Mouse (Mus musculus): ENCODE measurements at regions not wholly inside any gene's neighbourhood (a gene's known extent, or its start where the extent isn't known, plus 50 kb on each side); places are given as distances from the start of the nearest gene placed in this dataset.
A peak's percentile ranks its signal among the peaks of the same experiment; 100 is the strongest.

DNA sequence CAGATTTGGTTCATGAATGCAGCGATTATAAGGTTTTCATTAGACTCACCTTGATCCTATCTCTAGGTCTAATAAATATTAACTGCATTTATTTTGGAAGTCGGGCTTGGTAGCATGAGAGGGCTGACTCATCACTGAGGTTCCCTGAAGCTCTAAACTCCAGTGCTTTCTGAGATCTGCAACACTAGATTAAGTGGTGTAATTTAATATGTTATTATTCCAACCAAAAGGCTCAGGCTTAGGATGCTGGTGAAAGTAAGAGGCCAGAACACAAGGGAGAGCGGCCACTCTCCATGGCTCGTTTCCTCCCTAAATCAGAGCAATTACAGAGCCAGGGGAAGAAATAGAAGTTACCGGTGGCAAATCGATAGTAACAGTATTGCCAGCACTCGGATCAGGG, 159.4 kb upstream of the Map3k1 start:
- Histone ChIP-seq H3K9me3 (replicated peaks; ENCODE audit: control insufficient read depth, low read length) (no peaks in the 10 kb centered on the region), H3K4me1 (ENCODE audit: control insufficient read depth, insufficient read depth, low read length) (no peaks in the 10 kb centered on the region), H3K27ac (ENCODE audit: low read depth, low read length) (no peak overlapping the region), H3K27me3 (replicated peaks; ENCODE audit: control insufficient read depth, insufficient read depth, low read length) (no peaks in the 10 kb centered on the region), H3K4me3 (ENCODE audit: low read depth, low read length) (no peak overlapping the region), H3K9ac (ENCODE audit: low read length) (no peak overlapping the region), H3K36me3 (ENCODE audit: control insufficient read depth, insufficient read depth, low read length) (no peaks in the 10 kb centered on the region), H3K4me2 (ENCODE audit: low read length) (no peak overlapping the region)
- DNase-seq (ENCODE audit: low spot score): no peak
- WGBS: 89% methylated on average over 7 of the region's 7 CpGs
- no peak for ATAC-seq

DNA sequence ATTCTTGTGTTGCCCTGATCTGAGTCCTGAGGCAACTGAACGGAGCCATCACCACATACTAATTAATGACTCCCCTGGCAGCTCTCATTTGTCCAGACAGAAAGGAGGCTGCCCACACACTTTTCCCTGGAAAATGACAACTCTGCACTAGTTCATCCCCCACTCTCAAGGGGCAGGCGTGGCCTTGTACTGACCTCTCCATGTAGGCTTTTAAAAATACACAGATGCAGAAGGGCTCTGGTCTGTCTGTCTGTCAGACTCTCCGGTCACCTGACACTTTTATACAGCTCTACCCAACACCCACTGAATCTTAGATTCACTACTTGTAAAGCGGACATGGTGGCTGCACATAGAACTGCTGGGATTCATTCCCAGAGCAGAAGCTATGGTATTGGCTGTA, 165.5 kb upstream of the Map3k1 start:
- Histone ChIP-seq H3K9me3 (replicated peaks; ENCODE audit: control insufficient read depth, low read length) (no peaks in the 10 kb centered on the region), H3K4me3 (ENCODE audit: low read depth, low read length) (no peak overlapping the region), H3K4me1 (ENCODE audit: control insufficient read depth, insufficient read depth, low read length) (peaks cover 4% of the 10 kb centered on the region), H3K27ac (ENCODE audit: low read depth, low read length) (no peak overlapping the region), H3K36me3 (ENCODE audit: control insufficient read depth, insufficient read depth, low read length) (no peaks in the 10 kb centered on the region), H3K4me2 (ENCODE audit: low read length) (no peak overlapping the region), H3K27me3 (replicated peaks; ENCODE audit: control insufficient read depth, insufficient read depth, low read length) (no peaks in the 10 kb centered on the region), H3K9ac (ENCODE audit: low read length) (no peak overlapping the region)
- DNase-seq (ENCODE audit: low spot score) (no peak), ATAC-seq (no peak)
- 76% methylated on average over 4 of the region's 4 CpGs for WGBS

DNA sequence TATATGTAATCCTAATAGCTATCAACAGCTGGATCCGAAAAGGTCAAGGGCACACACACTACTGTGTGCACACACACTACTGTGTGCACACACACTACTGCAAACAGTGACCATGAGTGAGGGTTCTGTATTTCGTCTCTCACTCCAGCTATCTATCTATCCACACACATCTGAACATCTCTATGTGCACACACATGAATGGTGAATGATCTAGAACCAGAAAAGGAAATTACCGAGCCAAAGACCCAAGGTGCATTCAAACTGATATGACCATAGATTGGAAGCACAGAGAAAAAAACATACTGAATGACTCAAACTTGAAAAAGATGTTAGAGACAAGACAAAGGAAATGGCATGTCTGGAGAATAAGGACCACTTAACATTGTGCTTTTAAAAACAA, 166.8 kb upstream of the Map3k1 start:
- Histone ChIP-seq H3K4me1 (ENCODE audit: control insufficient read depth, insufficient read depth, low read length) (peaks cover 16% of the 10 kb centered on the region), H3K27me3 (replicated peaks; ENCODE audit: control insufficient read depth, insufficient read depth, low read length) (no peaks in the 10 kb centered on the region), H3K4me2 (ENCODE audit: low read length) (no peak overlapping the region), H3K4me3 (ENCODE audit: low read depth, low read length) (no peak overlapping the region), H3K36me3 (ENCODE audit: control insufficient read depth, insufficient read depth, low read length) (no peaks in the 10 kb centered on the region), H3K9me3 (replicated peaks; ENCODE audit: control insufficient read depth, low read length) (no peaks in the 10 kb centered on the region), H3K27ac (ENCODE audit: low read depth, low read length) (no peak overlapping the region), H3K9ac (ENCODE audit: low read length) (no peak overlapping the region)
- no peak for ATAC-seq
- no peak for DNase-seq (ENCODE audit: low spot score)
- WGBS: 89% methylated on average over 3 of the region's 3 CpGs

DNA sequence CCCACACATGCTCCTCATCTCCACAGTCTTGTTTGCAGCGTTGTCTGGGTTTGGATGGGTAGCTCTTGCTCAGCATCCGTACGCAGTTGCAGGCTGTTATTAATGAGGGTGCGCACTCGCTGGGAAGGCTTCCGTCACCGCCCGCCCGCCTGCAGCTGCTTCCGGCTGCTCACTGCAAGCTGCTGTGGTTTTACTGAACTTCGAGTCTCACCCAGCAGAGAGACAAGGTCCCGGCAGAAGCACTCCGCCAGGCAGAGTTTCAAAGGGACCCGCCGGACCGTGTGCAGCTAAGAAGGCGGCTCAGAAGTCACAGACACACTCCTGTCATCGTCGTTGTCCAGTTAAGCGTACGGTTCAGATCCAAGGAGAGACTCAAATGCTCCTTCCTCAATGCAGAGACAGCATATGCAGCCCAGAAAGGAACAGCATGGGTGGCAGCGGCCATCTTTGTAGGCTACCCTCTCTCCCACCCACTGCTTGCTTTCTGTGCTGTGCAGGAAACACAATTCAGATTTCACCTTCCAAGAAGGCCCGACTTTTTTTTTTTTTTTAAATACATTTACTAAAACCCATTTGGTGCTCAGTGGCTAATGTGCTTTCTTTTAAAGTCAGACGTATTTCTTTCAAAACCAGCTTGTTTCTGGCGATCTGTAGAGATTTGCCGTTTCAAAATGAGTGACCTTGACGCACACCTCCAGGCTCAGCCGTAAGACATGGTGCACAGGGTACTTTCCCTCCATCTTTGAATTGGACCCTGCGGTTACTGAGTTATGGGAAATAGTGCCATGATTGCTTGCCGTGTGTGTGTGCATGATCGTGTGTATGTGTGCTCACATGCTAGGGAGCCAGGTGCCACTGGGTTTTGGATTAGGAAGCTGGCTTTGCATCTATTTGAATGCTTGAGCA, 169.2 kb upstream of the Map3k1 start:
- 85% methylated on average over 31 of the region's 31 CpGs for WGBS
- Histone ChIP-seq H3K9me3 (replicated peaks; ENCODE audit: control insufficient read depth, low read length) (no peaks in the 10 kb centered on the region), H3K27me3 (replicated peaks; ENCODE audit: control insufficient read depth, insufficient read depth, low read length) (no peaks in the 10 kb centered on the region), H3K9ac (ENCODE audit: low read length) (no peak overlapping the region), H3K4me3 (ENCODE audit: low read depth, low read length) (no peak overlapping the region), H3K36me3 (ENCODE audit: control insufficient read depth, insufficient read depth, low read length) (no peaks in the 10 kb centered on the region), H3K27ac (ENCODE audit: low read depth, low read length) (no peak overlapping the region), H3K4me2 (ENCODE audit: low read length) (no peak overlapping the region), H3K4me1 (ENCODE audit: control insufficient read depth, insufficient read depth, low read length) (peaks cover 16% of the 10 kb centered on the region)
- no peak for ATAC-seq
- no peak for DNase-seq (ENCODE audit: low spot score)

DNA sequence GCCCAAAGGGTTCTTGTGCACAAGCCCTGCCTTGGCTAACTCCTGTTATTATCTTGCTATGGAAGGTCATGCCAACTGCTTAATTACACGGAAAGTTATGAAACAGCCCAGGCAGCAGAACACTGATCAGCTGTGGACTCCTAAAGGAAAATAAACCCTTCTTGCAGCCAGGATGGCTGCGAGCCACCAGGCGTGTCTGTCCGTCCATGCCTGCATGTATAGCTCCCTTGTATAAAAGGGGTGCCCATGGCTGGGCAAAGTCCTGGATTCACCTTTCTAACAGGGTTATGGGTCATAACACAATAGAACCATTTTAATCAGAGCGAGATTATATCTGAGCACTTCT, 169.9 kb upstream of the Map3k1 start:
- Histone ChIP-seq H3K27me3 (replicated peaks; ENCODE audit: control insufficient read depth, insufficient read depth, low read length) (no peaks in the 10 kb centered on the region), H3K9me3 (replicated peaks; ENCODE audit: control insufficient read depth, low read length) (no peaks in the 10 kb centered on the region), H3K27ac (ENCODE audit: low read depth, low read length) (no peak overlapping the region), H3K36me3 (ENCODE audit: control insufficient read depth, insufficient read depth, low read length) (no peaks in the 10 kb centered on the region), H3K9ac (ENCODE audit: low read length) (no peak overlapping the region), H3K4me2 (ENCODE audit: low read length) (no peak overlapping the region), H3K4me3 (ENCODE audit: low read depth, low read length) (no peak overlapping the region), H3K4me1 (ENCODE audit: control insufficient read depth, insufficient read depth, low read length) (peaks cover 16% of the 10 kb centered on the region)
- WGBS: 53% methylated on average over 5 of the region's 5 CpGs
- peak; percentile 41; the same call in 1 of the 2 replicates for ATAC-seq
- peak; percentile 55 for DNase-seq (ENCODE audit: low spot score)

DNA sequence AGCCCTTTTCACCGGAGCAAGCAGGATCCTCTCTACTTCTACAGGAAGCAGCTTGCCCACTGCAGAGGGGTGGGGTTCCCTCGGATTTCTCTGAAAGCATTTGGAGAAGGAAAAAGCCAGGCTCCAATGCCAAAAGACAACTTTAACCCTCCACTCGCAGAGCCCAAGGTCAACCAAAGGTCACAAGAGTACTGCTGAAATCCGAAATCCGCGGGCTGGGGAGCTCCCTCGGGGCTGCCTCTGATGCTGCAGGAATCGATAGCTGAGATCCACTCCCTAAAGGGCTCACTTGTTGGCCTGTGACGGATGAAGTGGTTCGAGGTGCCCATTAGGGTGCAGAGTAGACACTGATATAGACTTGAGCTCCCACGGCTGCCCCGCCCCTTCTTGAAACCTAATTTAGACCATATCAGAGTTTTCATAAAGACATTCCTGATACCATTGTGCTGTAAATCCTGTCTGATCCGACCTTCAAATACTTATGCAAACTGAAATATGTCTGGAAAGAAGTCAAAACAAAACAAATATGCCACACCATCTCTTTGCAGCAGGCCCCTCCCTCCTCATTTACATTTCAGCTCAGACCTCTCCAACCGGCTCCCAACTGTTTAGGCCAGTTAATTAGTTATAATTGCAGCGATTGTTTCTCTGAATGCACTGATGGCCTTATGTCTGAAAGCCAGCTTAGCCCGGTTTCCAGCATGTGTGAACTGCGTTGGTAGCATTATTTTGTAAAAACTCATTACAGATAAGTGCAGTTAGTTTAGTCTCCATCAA, 170.8 kb upstream of the Map3k1 start:
- peak; percentile 72 for ATAC-seq
- Histone ChIP-seq H3K36me3 (ENCODE audit: control insufficient read depth, insufficient read depth, low read length) (no peaks in the 10 kb centered on the region), H3K27me3 (replicated peaks; ENCODE audit: control insufficient read depth, insufficient read depth, low read length) (no peaks in the 10 kb centered on the region), H3K4me2 (ENCODE audit: low read length) (peak overlapping the region; percentile 29; the same call in 1 of the 2 replicates), H3K9ac (ENCODE audit: low read length) (no peak overlapping the region; the same call in 1 of the 2 replicates), H3K9me3 (replicated peaks; ENCODE audit: control insufficient read depth, low read length) (no peaks in the 10 kb centered on the region), H3K4me1 (ENCODE audit: control insufficient read depth, insufficient read depth, low read length) (peaks cover 16% of the 10 kb centered on the region), H3K27ac (ENCODE audit: low read depth, low read length) (no peak overlapping the region), H3K4me3 (ENCODE audit: low read depth, low read length) (no peak overlapping the region)
- DNase-seq (ENCODE audit: low spot score): peak; percentile 76
- WGBS: 14% methylated on average over 17 of the region's 17 CpGs

DNA sequence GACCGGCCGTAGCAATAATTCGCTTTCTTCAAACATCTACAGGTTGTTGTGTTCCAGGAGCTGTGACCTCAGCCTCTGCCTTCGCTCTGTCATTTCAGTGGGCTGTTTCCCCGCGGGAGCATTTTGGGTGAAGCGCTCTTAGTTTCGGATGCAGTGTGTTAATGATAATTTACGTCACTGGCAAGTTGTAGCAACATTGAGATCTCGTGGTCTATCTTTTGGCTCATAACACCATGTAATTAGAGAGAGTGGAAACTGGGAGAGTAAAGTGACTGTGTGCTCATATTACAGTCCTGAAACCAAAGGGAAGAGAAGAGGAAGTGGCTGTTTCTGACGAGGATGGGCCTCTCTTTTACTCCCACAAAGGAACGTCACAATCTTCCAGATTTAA, 171.4 kb upstream of the Map3k1 start:
- Histone ChIP-seq H3K4me3 (ENCODE audit: low read depth, low read length) (no peak overlapping the region), H3K4me2 (ENCODE audit: low read length) (peak overlapping the region; percentile 29; the same call in 1 of the 2 replicates), H3K4me1 (ENCODE audit: control insufficient read depth, insufficient read depth, low read length) (peaks cover 16% of the 10 kb centered on the region), H3K9ac (ENCODE audit: low read length) (no peak overlapping the region), H3K27ac (ENCODE audit: low read depth, low read length) (no peak overlapping the region), H3K9me3 (replicated peaks; ENCODE audit: control insufficient read depth, low read length) (no peaks in the 10 kb centered on the region), H3K36me3 (ENCODE audit: control insufficient read depth, insufficient read depth, low read length) (no peaks in the 10 kb centered on the region), H3K27me3 (replicated peaks; ENCODE audit: control insufficient read depth, insufficient read depth, low read length) (no peaks in the 10 kb centered on the region)
- WGBS: 23% methylated on average over 12 of the region's 12 CpGs
- ATAC-seq: peak; percentile 40
- DNase-seq (ENCODE audit: low spot score): peak; percentile 48

DNA sequence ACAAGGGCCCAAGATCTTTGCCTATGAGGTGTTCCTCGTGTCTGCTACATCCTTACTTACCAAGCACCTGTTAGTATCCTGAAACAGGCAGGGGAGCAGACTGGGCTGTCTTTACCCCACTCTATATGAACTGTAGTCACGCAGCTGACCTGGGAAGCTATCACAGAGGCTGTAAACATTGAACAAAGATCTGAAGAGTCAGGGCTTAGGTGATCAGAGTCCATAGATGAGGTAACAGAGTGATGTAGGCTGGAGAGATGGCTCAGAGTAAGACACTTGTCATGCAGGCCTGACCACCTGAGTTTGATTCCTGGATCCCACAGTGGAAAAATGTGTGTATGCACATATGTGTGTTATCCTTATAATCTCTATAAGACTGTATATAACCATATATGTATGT, 172.3 kb upstream of the Map3k1 start:
- H3K9me3 ChIP-seq (replicated peaks; ENCODE audit: control insufficient read depth, low read length): no peaks in the 10 kb centered on the region
- peaks cover 16% of the 10 kb centered on the region for H3K4me1 ChIP-seq (ENCODE audit: control insufficient read depth, insufficient read depth, low read length)
- H3K27me3 ChIP-seq (replicated peaks; ENCODE audit: control insufficient read depth, insufficient read depth, low read length): no peaks in the 10 kb centered on the region
- no peak overlapping the region for H3K27ac ChIP-seq (ENCODE audit: low read depth, low read length)
- ATAC-seq (no peak), DNase-seq (ENCODE audit: low spot score) (no peak)
- no peaks in the 10 kb centered on the region for H3K36me3 ChIP-seq (ENCODE audit: control insufficient read depth, insufficient read depth, low read length)
- H3K4me2 ChIP-seq (ENCODE audit: low read length): no peak overlapping the region
- 89% methylated on average over 2 of the region's 2 CpGs for WGBS
- H3K9ac ChIP-seq (ENCODE audit: low read length): no peak overlapping the region
- no peak overlapping the region for H3K4me3 ChIP-seq (ENCODE audit: low read depth, low read length)

All from forebrain, embryonic 14.5 days (tissue).